Mouse (Mus musculus) midbrain, embryonic 16.5 days (tissue): ENCODE measurements around the gene Unc5cl. TPM values are rescaled to one million over a fixed set of nuclear protein-coding genes. Genes with fewer than 3 reads are reported as not detected.

Source experiments
- ATAC-seq: fragments of 200-750 bp; cut with Nextera tagmentation; 2 replicates; pipeline ENCODE4 v1.8.0; 2017; ENCODE audit warnings: moderate TSS enrichment
- H3K27ac ChIP-seq: fragments of 300-500 bp; sonication (generic); 2 replicates; pipeline ENCODE4 v1.5.1; 2014; ENCODE audit warnings: mild to moderate bottlenecking, low read length, mixed read lengths
- H3K27me3 ChIP-seq: fragments of 300-500 bp; sonication (generic); 2 replicates; pipeline ENCODE4 v1.6.1; 2014; ENCODE audit warnings: low read depth, low read length, mixed read lengths; ENCODE audit not compliant: control insufficient read depth, insufficient read depth
- H3K36me3 ChIP-seq: fragments of 300-500 bp; sonication (generic); 2 replicates; pipeline ENCODE4 v1.6.1; 2014; ENCODE audit warnings: mild to moderate bottlenecking, low read length, moderate library complexity, mixed read lengths; ENCODE audit not compliant: control insufficient read depth, insufficient read depth
- H3K4me1 ChIP-seq: fragments of 300-500 bp; sonication (generic); 2 replicates; pipeline ENCODE4 v1.6.1; 2014; ENCODE audit warnings: mild to moderate bottlenecking, low read length, mixed read lengths; ENCODE audit not compliant: control insufficient read depth, insufficient read depth
- H3K4me2 ChIP-seq: fragments of 300-500 bp; sonication (generic); 2 replicates; pipeline ENCODE4 v1.6.1; 2014; ENCODE audit warnings: mild to moderate bottlenecking, low read length, mixed read lengths
- H3K4me3 ChIP-seq: fragments of 300-500 bp; sonication (generic); 2 replicates; pipeline ENCODE4 v1.5.1; 2014; ENCODE audit warnings: low read depth, mild to moderate bottlenecking, low read length, moderate library complexity, mixed read lengths
- H3K9ac ChIP-seq: fragments of 300-500 bp; sonication (generic); 2 replicates; pipeline ENCODE4 v1.6.1; 2014; ENCODE audit warnings: low read depth, low read length, mixed read lengths
- H3K9me3 ChIP-seq: fragments of 300-500 bp; sonication (generic); replicated peaks from 2 replicates; pipeline ENCODE4 v1.6.1; 2014; ENCODE audit warnings: mild to moderate bottlenecking, low read length, mixed read lengths; ENCODE audit not compliant: control insufficient read depth, poor library complexity, severe bottlenecking
- WGBS: fragments of 180-500 bp; shearing (Covaris S2); extraction: QIAGEN DNeasy Blood & Tissue Kit; methylation state at CpG from one replicate; pipeline ENCODE4 v1.1.7; 2014; 5-methylcytosine and 5-hydroxymethylcytosine counted together
- polyA plus RNA-seq: library from polyadenylated mRNA; unstranded; fragments of >200 nt; fragmentation: Nextera tagmentation; extraction: Ambion mirVana; gene quantifications from 2 replicates; pipeline ENCODE4 v1.2.1, GENCODE M21; 2015

Unc5cl gene
- polyA plus RNA-seq, 1 experiment from 2014 or later = 0.21 TPM

DNA sequence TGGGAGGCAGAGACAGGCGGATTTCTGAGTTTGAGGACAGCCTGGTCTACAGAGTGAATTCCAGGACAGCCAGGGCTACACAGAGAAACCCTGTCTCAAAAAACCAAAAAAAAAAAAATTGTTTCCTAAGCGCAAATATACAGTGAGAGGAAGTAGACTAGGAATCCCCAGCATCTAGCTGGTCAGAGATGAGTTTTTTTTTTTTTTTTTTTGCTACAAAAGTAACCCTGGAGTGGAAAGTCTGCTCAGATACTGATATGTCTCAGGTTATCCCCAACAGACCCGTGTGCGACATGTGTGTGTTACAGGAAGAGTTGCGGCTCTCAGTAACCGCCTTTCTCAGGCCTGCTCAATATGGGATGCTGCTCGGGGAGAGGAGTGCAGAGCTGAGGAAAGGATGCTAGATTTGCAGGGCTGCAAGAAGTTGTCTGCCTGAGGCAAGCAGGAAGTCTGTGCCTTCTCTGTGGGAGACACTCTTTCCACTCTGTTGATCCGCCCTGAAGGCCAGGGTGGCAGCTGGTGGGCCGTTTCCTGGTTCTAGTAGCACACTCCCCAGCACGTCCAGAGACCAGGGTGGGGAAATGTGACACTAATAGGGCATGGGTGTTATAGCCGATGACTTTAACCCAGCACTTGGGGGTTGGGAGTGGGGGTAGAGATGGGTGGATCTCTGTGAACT is 26.7 kb upstream of the Unc5cl start:
- H3K9me3 ChIP-seq = no peaks in the 10 kb centered on the region
- no peak overlapping the region for H3K4me3 ChIP-seq
- H3K27ac ChIP-seq = no peak overlapping the region
- H3K4me1 ChIP-seq = no peaks in the 10 kb centered on the region
- H3K4me2 ChIP-seq = no peak overlapping the region
- WGBS = 72% methylated on average over 11 of the region's 11 CpGs
- no peak for ATAC-seq
- H3K27me3 ChIP-seq = no peaks in the 10 kb centered on the region
- no peaks in the 10 kb centered on the region for H3K36me3 ChIP-seq
- H3K9ac ChIP-seq = no peak overlapping the region

DNA sequence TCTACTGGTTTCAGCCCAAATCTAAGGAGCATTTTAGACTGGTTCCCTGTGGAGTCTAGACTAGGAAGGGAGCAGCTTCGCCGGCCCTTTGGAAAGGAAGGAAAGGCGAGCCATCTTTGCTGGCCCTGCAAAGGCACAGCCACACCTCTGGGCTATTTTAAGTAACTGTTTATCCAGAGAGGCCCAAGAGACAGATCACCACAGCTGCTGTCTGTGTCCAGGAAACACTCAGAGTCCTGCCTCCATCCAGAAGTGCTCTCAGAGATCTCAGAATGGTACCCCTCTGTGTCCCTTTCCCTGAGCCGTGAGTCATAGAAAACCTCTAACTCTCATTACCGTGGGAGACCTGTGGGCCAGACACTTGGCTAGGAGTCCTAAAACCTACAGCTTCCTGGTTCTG is 24.3 kb upstream of the Unc5cl start:
- Histone ChIP-seq H3K27me3 (no peaks in the 10 kb centered on the region), H3K36me3 (no peaks in the 10 kb centered on the region), H3K4me1 (no peaks in the 10 kb centered on the region), H3K9ac (no peak overlapping the region), H3K4me2 (no peak overlapping the region), H3K27ac (no peak overlapping the region), H3K9me3 (no peaks in the 10 kb centered on the region), H3K4me3 (no peak overlapping the region)
- ATAC-seq = no peak
- WGBS = 74% methylated on average over 5 of the region's 5 CpGs

DNA sequence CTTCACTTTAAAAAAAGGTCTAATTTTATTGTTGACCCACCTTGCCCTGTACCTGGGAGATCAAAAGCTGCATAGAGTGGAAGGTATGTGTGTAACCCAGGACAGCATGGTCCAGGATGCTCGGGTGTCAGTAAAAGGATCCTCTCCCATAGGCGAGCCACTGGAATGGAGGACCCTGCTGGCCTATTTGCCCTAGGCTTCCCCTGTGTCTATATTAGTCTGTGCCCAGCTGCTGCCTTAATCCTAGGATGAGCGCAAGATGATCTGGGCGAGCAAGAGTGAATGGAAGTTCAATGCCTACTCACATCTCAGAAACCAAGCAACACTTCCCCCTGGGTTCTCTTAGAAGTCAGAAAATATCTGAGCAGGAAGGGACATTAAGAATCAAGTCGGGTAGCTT is 23.6 kb upstream of the Unc5cl start:
- H3K9me3 ChIP-seq = no peaks in the 10 kb centered on the region
- ATAC-seq = no peak
- H3K4me2 ChIP-seq = no peak overlapping the region
- no peaks in the 10 kb centered on the region for H3K4me1 ChIP-seq
- no peak overlapping the region for H3K4me3 ChIP-seq
- H3K36me3 ChIP-seq = no peaks in the 10 kb centered on the region
- no peak overlapping the region for H3K9ac ChIP-seq
- H3K27ac ChIP-seq = no peak overlapping the region
- WGBS = 68% methylated on average over 5 of the region's 5 CpGs
- H3K27me3 ChIP-seq = no peaks in the 10 kb centered on the region

DNA sequence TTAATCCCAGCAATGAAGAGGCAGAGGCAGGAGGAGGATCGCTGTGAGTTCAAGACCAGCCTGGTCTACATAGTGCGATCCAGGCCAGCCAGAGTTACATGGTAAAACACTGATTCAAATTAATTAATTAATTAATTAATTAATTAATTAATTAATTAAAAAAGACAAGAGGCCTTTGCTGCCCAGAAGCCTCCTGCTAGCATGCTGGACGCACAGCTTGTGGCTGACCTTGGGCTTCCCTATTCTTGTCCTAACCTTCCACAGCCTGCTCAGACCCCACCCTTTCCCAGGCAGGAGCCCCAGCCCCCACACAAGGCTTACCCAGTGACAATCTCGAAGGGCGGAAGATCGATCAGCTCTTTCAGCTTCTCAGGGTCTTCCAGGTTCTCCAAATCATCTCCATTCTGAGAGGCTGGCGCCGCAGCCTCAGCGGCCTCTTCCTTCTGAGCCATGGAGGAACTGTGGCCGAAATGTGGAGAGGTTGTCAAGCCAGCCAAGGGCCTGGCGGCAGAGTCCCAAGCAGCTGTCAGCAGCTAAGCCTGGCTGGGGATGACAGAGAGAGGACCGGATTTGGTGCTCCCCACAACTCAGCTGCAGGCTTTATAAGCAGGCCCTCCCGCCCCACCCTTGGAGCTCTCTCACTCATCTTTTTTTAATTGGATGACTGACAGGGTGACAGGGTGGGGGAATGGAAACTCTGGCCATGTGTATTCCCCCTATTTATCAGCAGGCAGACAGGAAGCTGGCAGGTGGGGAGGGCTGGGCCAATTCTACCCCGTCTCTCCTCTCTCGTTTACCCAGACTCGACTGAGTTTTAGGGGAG is 22.3 kb upstream of the Unc5cl start, which contains the start of gene Apobec2:
TSS of gene Apobec2 (minus strand) at position 773 of the 823 bp plus-strand sequence.
- Histone ChIP-seq H3K4me1 (no peaks in the 10 kb centered on the region), H3K9ac (no peak within 1 kb of the TSS), H3K9me3 (no peaks in the 10 kb centered on the region), H3K4me2 (no peak within 1 kb of the TSS), H3K36me3 (no peaks in the 10 kb centered on the region), H3K4me3 (no peak within 1 kb of the TSS), H3K27me3 (no peaks in the 10 kb centered on the region), H3K27ac (no peak within 1 kb of the TSS)
- peak; percentile 30; the same call in 1 of the 2 replicates for ATAC-seq
- WGBS = 68% methylated on average over 16 of the region's 16 CpGs

DNA sequence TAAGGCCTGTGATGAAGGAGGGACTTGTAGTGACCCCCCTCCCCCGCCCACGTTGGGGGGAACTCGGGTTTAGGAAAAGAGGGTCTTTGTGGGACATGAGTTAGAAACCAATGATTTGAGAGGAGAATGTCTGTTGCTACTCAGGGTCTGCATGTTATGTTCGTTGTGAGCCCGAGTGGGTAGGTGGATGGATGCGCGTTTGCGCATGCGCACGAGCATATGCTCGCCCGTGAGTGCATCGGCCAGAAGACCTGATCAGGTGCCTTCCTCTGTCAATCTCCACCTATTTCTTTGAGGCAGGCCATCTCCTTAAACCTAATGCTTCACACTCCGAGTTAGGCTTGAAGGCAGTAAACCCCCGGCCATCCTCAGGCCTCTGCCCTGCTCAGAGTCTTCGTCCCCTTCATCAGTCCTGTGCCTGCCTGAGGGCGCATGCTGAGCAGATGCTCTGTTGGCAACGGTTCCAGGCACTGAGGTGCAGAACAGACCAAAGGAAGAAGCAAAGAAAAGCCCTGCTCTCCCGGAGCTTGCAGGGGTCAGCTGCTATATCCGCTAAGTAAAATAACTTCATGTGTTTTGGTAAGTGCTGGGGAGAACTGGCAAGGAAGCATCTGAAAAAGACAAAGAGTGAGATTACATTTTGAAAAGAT is 21.6 kb upstream of the Unc5cl start:
- H3K36me3 ChIP-seq = no peaks in the 10 kb centered on the region
- H3K9ac ChIP-seq = no peak overlapping the region
- no peaks in the 10 kb centered on the region for H3K27me3 ChIP-seq
- no peaks in the 10 kb centered on the region for H3K4me1 ChIP-seq
- no peak overlapping the region for H3K4me3 ChIP-seq
- H3K9me3 ChIP-seq = no peaks in the 10 kb centered on the region
- 80% methylated on average over 20 of the region's 20 CpGs for WGBS
- H3K4me2 ChIP-seq = no peak overlapping the region
- no peak overlapping the region for H3K27ac ChIP-seq
- ATAC-seq = no peak

DNA sequence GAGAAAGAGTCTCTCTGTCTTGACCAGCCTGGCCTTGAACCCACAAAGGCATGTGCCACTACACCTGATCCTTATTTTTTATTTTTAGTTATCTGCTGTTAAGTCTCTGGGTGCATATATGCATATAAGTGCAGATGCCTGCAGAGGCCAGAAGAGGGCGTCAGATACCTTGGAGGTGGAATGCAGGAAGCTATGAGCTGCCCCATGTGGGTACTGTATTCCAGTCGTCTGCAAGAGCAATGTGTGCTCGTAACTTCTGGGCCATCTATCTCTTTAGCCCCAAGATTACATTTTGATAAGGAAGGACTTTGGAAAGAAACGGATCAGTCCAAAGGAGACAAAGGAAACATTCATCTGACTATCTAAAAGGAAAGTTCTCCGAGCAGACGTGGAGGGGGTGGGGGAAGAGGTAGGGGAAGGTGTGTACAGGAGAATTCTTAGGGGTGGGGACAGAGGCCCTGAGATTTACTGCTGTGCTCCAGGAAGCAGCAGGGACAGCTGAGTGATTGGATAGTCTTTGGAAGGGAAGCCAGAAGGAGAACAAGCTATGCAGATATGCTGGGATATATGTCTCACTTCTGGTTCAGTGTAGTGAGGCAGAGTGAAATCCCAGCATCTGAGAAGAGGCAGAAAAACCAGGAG is 20.9 kb upstream of the Unc5cl start:
- WGBS = 78% methylated on average over 6 of the region's 6 CpGs
- Histone ChIP-seq H3K4me2 (no peak overlapping the region), H3K9ac (no peak overlapping the region), H3K27me3 (no peaks in the 10 kb centered on the region), H3K27ac (no peak overlapping the region), H3K36me3 (no peaks in the 10 kb centered on the region), H3K9me3 (no peaks in the 10 kb centered on the region), H3K4me3 (no peak overlapping the region), H3K4me1 (no peaks in the 10 kb centered on the region)
- ATAC-seq = no peak

DNA sequence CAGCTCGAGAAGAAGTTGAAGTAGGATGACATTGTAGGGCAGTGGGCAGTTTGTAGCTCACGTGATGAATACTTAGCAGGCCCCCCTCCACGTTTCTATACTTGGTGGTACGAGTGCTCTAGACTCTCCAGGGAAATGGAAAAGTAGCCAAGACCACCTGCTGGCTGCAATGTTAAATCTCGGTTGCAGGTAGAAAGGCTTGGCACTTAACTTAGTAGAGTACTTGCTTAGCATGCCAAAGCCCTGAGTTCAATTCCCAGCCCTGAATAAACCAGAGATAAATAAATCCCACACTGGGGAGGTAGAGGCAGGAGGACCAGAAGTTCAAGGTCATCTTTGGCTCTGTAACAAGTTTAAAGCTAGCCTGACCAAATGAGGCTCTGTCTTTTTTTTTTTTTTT is 20.2 kb upstream of the Unc5cl start:
- no peaks in the 10 kb centered on the region for H3K9me3 ChIP-seq
- H3K9ac ChIP-seq = no peak overlapping the region
- WGBS = 79% methylated on average over 5 of the region's 5 CpGs
- no peak overlapping the region for H3K4me3 ChIP-seq
- H3K4me1 ChIP-seq = no peaks in the 10 kb centered on the region
- H3K27ac ChIP-seq = no peak overlapping the region
- no peaks in the 10 kb centered on the region for H3K36me3 ChIP-seq
- no peaks in the 10 kb centered on the region for H3K27me3 ChIP-seq
- no peak overlapping the region for H3K4me2 ChIP-seq
- no peak for ATAC-seq

DNA sequence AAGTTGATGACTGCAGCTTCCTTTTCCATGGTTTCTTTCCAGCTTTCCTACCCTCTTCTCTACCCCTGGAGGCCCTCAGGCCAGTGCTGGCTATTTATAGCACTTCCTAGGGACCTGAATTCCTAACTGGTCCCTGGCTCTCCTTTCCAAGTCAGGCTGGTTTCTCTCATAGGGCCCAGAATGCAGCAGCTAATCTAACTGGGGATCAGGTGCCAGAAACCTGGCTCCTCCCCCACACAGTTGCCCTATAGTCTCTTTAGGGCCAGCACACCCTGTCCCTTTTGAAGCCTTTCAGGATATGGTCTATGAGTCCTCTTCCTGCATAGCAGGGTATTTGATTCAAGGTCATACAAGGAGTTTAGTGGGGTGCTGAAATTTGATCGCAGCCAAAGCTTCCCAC is 18.2 kb upstream of the Unc5cl start:
- Histone ChIP-seq H3K4me1 (no peaks in the 10 kb centered on the region), H3K4me3 (no peak overlapping the region), H3K9ac (no peak overlapping the region), H3K27me3 (no peaks in the 10 kb centered on the region), H3K9me3 (no peaks in the 10 kb centered on the region), H3K36me3 (no peaks in the 10 kb centered on the region), H3K27ac (no peak overlapping the region), H3K4me2 (no peak overlapping the region)
- no peak for ATAC-seq
- WGBS = 85% methylated on average over 1 of the region's 1 CpGs
